Mouse (Mus musculus) mesoderm, embryonic 11.5 days (tissue): Measurements from ENCODE around the gene Cct6b.

ENCODE experiments used
- DNase-seq: peaks from one replicate; pipeline ENCODE4 v3.0.0-alpha.2; 2012; ENCODE audit warnings: low read depth, low spot score

Gene Cct6b

GRCm38 (mm10) chr11:82763742-82764437, at the start of gene Cct6b, which contains the start of gene Zfp830:
Cct6b (minus strand) TSS chr11:82764321.
Zfp830 (plus strand) TSS chr11:82764345.
- peak; percentile 96 for DNase-seq

GRCm38 (mm10) chr11:82808485-82808884, 44.4 kb upstream of the Cct6b start:
- no peak for DNase-seq

- DNase-seq, result no peak
These were observed 43.2 kb upstream of the Cct6b start for GRCm38 (mm10) chr11:82807370-82807769.

GRCm38 (mm10) chr11:82806656-82807055, 42.5 kb upstream of the Cct6b start:
- DNase-seq, result no peak

- no peak for DNase-seq
These were observed 19.3 kb upstream of the Cct6b start for GRCm38 (mm10) chr11:82783453-82783852.

- no peak for DNase-seq
These were observed 18.1 kb upstream of the Cct6b start for GRCm38 (mm10) chr11:82782197-82782596.

GRCm38 (mm10) chr11:82780983-82781903, 17.1 kb upstream of the Cct6b start, which contains the start of gene Lig3:
Lig3 (plus strand) TSS chr11:82781108.
- peak; percentile 94 for DNase-seq

GRCm38 (mm10) chr11:82780134-82780533, 16.0 kb upstream of the Cct6b start:
- DNase-seq, result no peak

GRCm38 (mm10) chr11:82764438-82764924, 360 bp upstream of the Cct6b start:
- no peak for DNase-seq

GRCm38 (mm10) chr11:82763261-82763660, 860 bp downstream of the Cct6b start:
- no peak for DNase-seq

- DNase-seq, result no peak
These were observed 1.8 kb downstream of the Cct6b start for GRCm38 (mm10) chr11:82762286-82762829.

- DNase-seq, result no peak
These were observed 8.2 kb downstream of the Cct6b start for GRCm38 (mm10) chr11:82755919-82756318.

GRCm38 (mm10) chr11:82752349-82753115, 11.6 kb downstream of the Cct6b start:
- no peak for DNase-seq

- no peak for DNase-seq
These were observed 17.2 kb downstream of the Cct6b start for GRCm38 (mm10) chr11:82746857-82747366.

- peak; percentile 24 for DNase-seq
These were observed 18.0 kb downstream of the Cct6b start for GRCm38 (mm10) chr11:82746138-82746537.

- no peak for DNase-seq
These were observed 25.1 kb downstream of the Cct6b start for GRCm38 (mm10) chr11:82739006-82739405.

- DNase-seq, result no peak
These were observed 29.9 kb downstream of the Cct6b start for GRCm38 (mm10) chr11:82734227-82734626.

GRCm38 (mm10) chr11:82726862-82727261, 37.3 kb downstream of the Cct6b start:
- no peak for DNase-seq

GRCm38 (mm10) chr11:82719294-82719693, 44.8 kb downstream of the Cct6b start:
- no peak for DNase-seq

- no peak for DNase-seq
These were observed 51.4 kb downstream of the Cct6b start for GRCm38 (mm10) chr11:82712681-82713080.

- no peak for DNase-seq
These were observed 55.2 kb downstream of the Cct6b start for GRCm38 (mm10) chr11:82708934-82709333.
